Mouse (Mus musculus): ENCODE measurements around the gene Slit1.

GRCm38 (mm10) chr19:41685453-41686086, 57.9 kb downstream of the Slit1 start:
- no peak for TF ChIP-seq CTCF (IDR thresholded peaks at IDR 0.05; ENCODE audit: borderline replicate concordance, control insufficient read depth, extremely low read depth, insufficient read depth, low read length, poor library complexity)
- no peak for TF ChIP-seq POLR2A (IDR thresholded peaks at IDR 0.05; ENCODE audit: control insufficient read depth, extremely low read depth, insufficient read depth, low read length, poor library complexity)
